Mouse (Mus musculus) skeletal muscle tissue, postnatal 0 days (tissue): Measurements from ENCODE around the gene Akr1c21. TPM values are rescaled to one million over a fixed set of nuclear protein-coding genes. Genes with fewer than 3 reads are reported as not detected.

ENCODE experiments used
- polyA plus RNA-seq: library from polyadenylated mRNA; unstranded; fragments of >200 nt; fragmentation: Nextera tagmentation; extraction: Ambion mirVana; gene quantifications from 2 replicates; pipeline ENCODE4 v1.2.1, GENCODE M21; 2015

The Akr1c21 gene
- not detected in 2 replicates for polyA plus RNA-seq

GRCm38 (mm10) chr13:4573871-4574270, at the start of gene Akr1c21:
TSS of gene Akr1c21 (plus strand) at chr13:4574075.

GRCm38 (mm10) chr13:4608961-4609409, 35.1 kb downstream of the Akr1c21 start, which contains the start of gene Akr1e1:
TSS of gene Akr1e1 (minus strand) at chr13:4609174.

Other genes with a start within 250 kb of the Akr1c21 start
- not detected in 2 replicates for gene Akr1c6, start 139.8 kb upstream of the Akr1c21 start, polyA plus RNA-seq
- gene Akr1c20, start 50.7 kb upstream of the Akr1c21 start, polyA plus RNA-seq: not detected in 2 replicates
- 25.3 and 28.2 TPM in 2 replicates for gene Akr1e1, start 35.1 kb downstream of the Akr1c21 start, polyA plus RNA-seq